ENCODE assay signal across 17 mouse cellular contexts in genomic region chr8:103921621-103922020, GRCm38 (mm10).
"Had no signal": no experiment of that assay in that cellular context is flagged by ENCODE, and none has a peak within 500 bp of the region (broad histone marks: within the 10 kb centered on the region; RNA-seq: fewer than 3 reads in every experiment).

No protein-coding gene starts in this region.

- H3K9me3 ChIP-seq: kidney, embryonic 15.5 days; limb, embryonic 10.5 days; limb, embryonic 13.5 days; liver, embryonic 12.5 days; liver, embryonic 15.5 days; lung, embryonic 15.5 days had no signal

- ATAC-seq: liver, embryonic 12.5 days had no signal

- H3K4me1 ChIP-seq: kidney, embryonic 15.5 days; limb, embryonic 10.5 days; limb, embryonic 13.5 days; liver, embryonic 12.5 days; liver, embryonic 15.5 days; lung, embryonic 15.5 days had no signal

- H3K27me3 ChIP-seq: kidney, embryonic 15.5 days; limb, embryonic 13.5 days; liver, embryonic 12.5 days; liver, embryonic 15.5 days; lung, embryonic 15.5 days had no signal

- H3K9ac ChIP-seq: kidney, embryonic 15.5 days; limb, embryonic 13.5 days; liver, embryonic 12.5 days; liver, embryonic 15.5 days; lung, embryonic 15.5 days had no signal

- H3K36me3 ChIP-seq: kidney, embryonic 15.5 days; limb, embryonic 10.5 days; limb, embryonic 13.5 days; liver, embryonic 12.5 days; liver, embryonic 15.5 days; lung, embryonic 15.5 days had no signal

- H3K4me2 ChIP-seq: kidney, embryonic 15.5 days; limb, embryonic 13.5 days; liver, embryonic 12.5 days; liver, embryonic 15.5 days; lung, embryonic 15.5 days; midbrain, embryonic 11.5 days had no signal

- H3K27ac ChIP-seq: kidney, embryonic 15.5 days; layer of hippocampus, adult 2 months; limb, embryonic 10.5 days; limb, embryonic 13.5 days; liver, embryonic 12.5 days; liver, embryonic 15.5 days; lung, embryonic 15.5 days had no signal

- DNase-seq: kidney, postnatal 10 days; layer of hippocampus, adult 9-11 months; liver; lung, adult 18-20 months; lung, postnatal 10 days; lung, postnatal 36 days; midbrain, embryonic 14.5 days; thymus, adult 18-20 months; thymus, postnatal 4 days had no signal

- H3K4me3 ChIP-seq: kidney, embryonic 15.5 days; layer of hippocampus, adult 2 months; limb, embryonic 10.5 days; limb, embryonic 13.5 days; liver, embryonic 12.5 days; liver, embryonic 15.5 days; lung, embryonic 15.5 days had no signal
